Mouse (Mus musculus): ENCODE measurements around the gene Tdgf1. TPM values are rescaled to one million over a fixed set of nuclear protein-coding genes. Genes with fewer than 3 reads are reported as not detected.

Gene Tdgf1
- total and polyA plus RNA-seq, 3 experiments = not detected

GRCm38 (mm10) chr9:110931573-110931972 is 14.4 kb downstream of the Tdgf1 start:
- H3K9ac ChIP-seq (ENCODE audit: insufficient read depth, low read depth) = no peak overlapping the region
- in situ Hi-C loops (cut with MboI; ENCODE audit: low pct_ligation_motif_present, low pct_unique_long_range_greater_than_20kb, low sequenced_read_pairs) (no loop called here), dilution Hi-C loops (cut with MboI; ENCODE audit: extremely low pct_ligation_motif_present, extremely low pct_unique_long_range_greater_than_20kb, low sequenced_read_pairs) (no loop called here)
- no peak for TF ChIP-seq KAT2A (IDR thresholded peaks at IDR 0.05; ENCODE audit: insufficient replicate concordance, low read length)
- no peak for TF ChIP-seq POLR2A (IDR thresholded peaks at IDR 0.05; ENCODE audit: low read depth, low read length)
- no peak for TF ChIP-seq ZKSCAN1 (IDR thresholded peaks at IDR 0.05; ENCODE audit: borderline replicate concordance, low read depth, low read length)
- no peak for TF ChIP-seq SIN3A (IDR thresholded peaks at IDR 0.05; ENCODE audit: low read length)
- no peak for TF ChIP-seq MXI1 (IDR thresholded peaks at IDR 0.05; ENCODE audit: low read depth, low read length)
- TF ChIP-seq NELFE (IDR thresholded peaks at IDR 0.05; ENCODE audit: low read depth, low read length) = no peak
- TF ChIP-seq ZC3H11A (IDR thresholded peaks at IDR 0.05; ENCODE audit: low read depth, low read length) = no peak
- TF ChIP-seq SMC3 (IDR thresholded peaks at IDR 0.05; ENCODE audit: low read depth, low read length) = no peak
- no peak for TF ChIP-seq GABPA (IDR thresholded peaks at IDR 0.05; ENCODE audit: insufficient replicate concordance, low read depth, low read length)
- TF ChIP-seq MAZ (IDR thresholded peaks at IDR 0.05; ENCODE audit: low read depth, low read length) = no peak
- no peak for TF ChIP-seq TBP (conservative IDR thresholded peaks at IDR 0.05; ENCODE audit: low read depth, low read length)
- no peaks in the 10 kb centered on the region for H3K9me3 ChIP-seq (replicated peaks; ENCODE audit: low read length)
- H3K36me3 ChIP-seq (replicated peaks in 1 of 2; ENCODE audit: control insufficient read depth in 1 of 2, insufficient read depth in 1 of 2, low read length in 1 of 2) = no peaks in the 10 kb centered on the region
- H3K4me2 ChIP-seq (ENCODE audit: insufficient read depth, low read depth, poor library complexity, severe bottlenecking) = no peak overlapping the region
- H3K4me3 ChIP-seq (replicated peaks in 1 of 3; ENCODE audit: low read depth in 2 of 3, low read length in 2 of 3, poor library complexity in 1 of 3) = no peak overlapping the region
- peaks cover 1% of the 10 kb centered on the region for H3K27me3 ChIP-seq (replicated peaks)
- H3K27ac ChIP-seq (ENCODE audit: insufficient read depth, low read depth) = no peak overlapping the region
- H3K4me1 ChIP-seq (ENCODE audit: control insufficient read depth in 1 of 2, insufficient read depth in 2 of 2) = peaks cover 0 to under 1% of the 10 kb centered on the region in 2 experiments; a peak in 1 of 4 replicates
- H3K79me2 ChIP-seq (replicated peaks; ENCODE audit: control insufficient read depth, extremely low read depth, insufficient read depth, poor library complexity, severe bottlenecking) = no peaks in the 10 kb centered on the region
- no peak for DNase-seq (ENCODE audit: extremely low read depth)

GRCm38 (mm10) chr9:110922759-110923158 is 23.2 kb downstream of the Tdgf1 start:
- no peaks in the 10 kb centered on the region for H3K27me3 ChIP-seq (replicated peaks)
- H3K9me3 ChIP-seq (replicated peaks; ENCODE audit: low read length) = no peaks in the 10 kb centered on the region
- H3K4me1 ChIP-seq (ENCODE audit: control insufficient read depth in 1 of 2, insufficient read depth in 2 of 2) = peaks cover 0 to 2% of the 10 kb centered on the region in 2 experiments; a peak in 1 of 4 replicates
- peak overlapping the region; percentile 39; the same call in 1 of the 2 replicates for H3K4me2 ChIP-seq (ENCODE audit: insufficient read depth, low read depth, poor library complexity, severe bottlenecking)
- H3K79me2 ChIP-seq (replicated peaks; ENCODE audit: control insufficient read depth, extremely low read depth, insufficient read depth, poor library complexity, severe bottlenecking) = no peaks in the 10 kb centered on the region
- dilution Hi-C loops (cut with MboI; ENCODE audit: extremely low pct_ligation_motif_present, extremely low pct_unique_long_range_greater_than_20kb, low sequenced_read_pairs) (no loop called here), in situ Hi-C loops (cut with MboI; ENCODE audit: low pct_ligation_motif_present, low pct_unique_long_range_greater_than_20kb, low sequenced_read_pairs) (no loop called here)
- no peak overlapping the region for H3K4me3 ChIP-seq (replicated peaks in 1 of 3; ENCODE audit: low read depth in 2 of 3, low read length in 2 of 3, poor library complexity in 1 of 3)
- DNase-seq (ENCODE audit: extremely low read depth) = peak; percentile 71
- no peak overlapping the region for H3K27ac ChIP-seq (ENCODE audit: insufficient read depth, low read depth)
- no peaks in the 10 kb centered on the region for H3K36me3 ChIP-seq (replicated peaks in 1 of 2; ENCODE audit: control insufficient read depth in 1 of 2, insufficient read depth in 1 of 2, low read length in 1 of 2)
- no peak overlapping the region; the same call in 1 of the 2 replicates for H3K9ac ChIP-seq (ENCODE audit: insufficient read depth, low read depth)
- TF ChIP-seq PAX5 (IDR thresholded peaks at IDR 0.05; ENCODE audit: low read length) (no peak), POLR2A (IDR thresholded peaks at IDR 0.05; ENCODE audit: low read depth, low read length) (no peak), ZNF384 (IDR thresholded peaks at IDR 0.05; ENCODE audit: low read depth, low read length) (peak; percentile 68), MAFK (IDR thresholded peaks at IDR 0.05; ENCODE audit: insufficient replicate concordance, low read length) (no peak), JUN (IDR thresholded peaks at IDR 0.05; ENCODE audit: insufficient read depth, low read depth, low read length) (no peak), TBP (conservative IDR thresholded peaks at IDR 0.05; ENCODE audit: low read depth, low read length) (no peak), UBTF (IDR thresholded peaks at IDR 0.05; ENCODE audit: low read depth, low read length) (no peak), EP300 (IDR thresholded peaks at IDR 0.05; ENCODE audit: low read length) (no peak), MAX (IDR thresholded peaks at IDR 0.05; ENCODE audit: low read length) (no peak), RCOR1 (conservative IDR thresholded peaks at IDR 0.05; ENCODE audit: low read depth, low read length) (no peak), SIN3A (IDR thresholded peaks at IDR 0.05; ENCODE audit: low read length) (no peak), ZMIZ1 (IDR thresholded peaks at IDR 0.05; ENCODE audit: low read depth, low read length) (no peak), E2F4 (IDR thresholded peaks at IDR 0.05; ENCODE audit: insufficient replicate concordance, low read depth, low read length) (no peak), CTCF (conservative IDR thresholded peaks at IDR 0.05 in 1 of 2, IDR thresholded peaks at IDR 0.05 in 1 of 2; ENCODE audit: low read depth in 2 of 2, low read length in 2 of 2) (peak; percentile 79 to 93), NRF1 (IDR thresholded peaks at IDR 0.05; ENCODE audit: low read depth, low read length) (no peak), KAT2A (IDR thresholded peaks at IDR 0.05; ENCODE audit: insufficient replicate concordance, low read length) (no peak), ELF1 (IDR thresholded peaks at IDR 0.05; ENCODE audit: low read depth, low read length) (0 out of 2 replicates have a peak, but pooled peaks have one; percentile 17), MYC (IDR thresholded peaks at IDR 0.05; ENCODE audit: low read depth, low read length) (no peak), JUND (conservative IDR thresholded peaks at IDR 0.05; ENCODE audit: low read depth, low read length) (no peak), GABPA (IDR thresholded peaks at IDR 0.05; ENCODE audit: insufficient replicate concordance, low read depth, low read length) (no peak), BHLHE40 (IDR thresholded peaks at IDR 0.05; ENCODE audit: low read depth, low read length) (no peak), CHD1 (IDR thresholded peaks at IDR 0.05; ENCODE audit: low read depth, low read length) (no peak), TCF12 (IDR thresholded peaks at IDR 0.05; ENCODE audit: low read depth, low read length) (no peak), USF1 (IDR thresholded peaks at IDR 0.05; ENCODE audit: low read depth, low read length) (no peak), CHD2 (IDR thresholded peaks at IDR 0.05; ENCODE audit: low read length) (no peak), RAD21 (IDR thresholded peaks at IDR 0.05; ENCODE audit: low read depth, low read length) (peak; percentile 83), HCFC1 (IDR thresholded peaks at IDR 0.05; ENCODE audit: low read depth, low read length) (no peak), NELFE (IDR thresholded peaks at IDR 0.05; ENCODE audit: low read depth, low read length) (0 out of 2 replicates have a peak, but pooled peaks have one; percentile 6)

Measured in CH12.LX (cell line).